Mouse (Mus musculus) brain, embryonic 14.5 days (tissue): ENCODE measurements around the gene Rgs19.

ENCODE experiments used
- CTCF ChIP-seq: fragments of 200-500 bp; IDR thresholded peaks from 2 replicates; pipeline ENCODE4 v1.5.1; 2012; ENCODE audit warnings: inconsistent platforms, mild to moderate bottlenecking, moderate library complexity, borderline replicate concordance; ENCODE audit not compliant: insufficient read depth, insufficient read length; ENCODE audit errors: extremely low read depth
- POLR2A ChIP-seq: fragments of 200-500 bp; IDR thresholded peaks from 2 replicates; pipeline ENCODE4 v1.6.1; 2012; ENCODE audit warnings: mild to moderate bottlenecking, inconsistent platforms, borderline replicate concordance; ENCODE audit not compliant: poor library complexity, insufficient read depth, insufficient read length, severe bottlenecking; ENCODE audit errors: extremely low read depth

DNA sequence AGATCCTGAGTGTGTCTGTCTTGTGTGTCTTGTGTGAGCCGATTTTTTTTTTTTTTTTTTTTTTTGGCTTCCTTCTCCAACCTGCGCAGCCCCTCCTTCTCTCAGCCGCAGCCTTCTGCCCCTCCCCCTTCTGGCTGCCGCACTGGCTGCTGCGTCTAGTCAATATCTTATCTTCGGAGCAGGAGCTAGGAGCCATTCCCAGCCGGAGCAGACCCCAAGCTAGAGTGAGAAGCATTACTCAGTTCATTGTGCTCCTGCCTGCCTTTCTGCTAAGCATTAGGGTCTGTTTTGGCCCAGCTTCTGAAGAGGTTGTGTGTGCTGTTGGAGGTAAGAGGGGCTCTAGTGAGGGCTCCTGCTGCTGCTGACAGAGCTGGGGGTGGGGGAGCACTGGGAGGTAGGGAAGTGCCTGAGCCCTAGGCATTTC is 21.1 kb upstream of the Rgs19 start, which contains the start of gene Oprl1:
- TF ChIP-seq CTCF (no peak), POLR2A (0 out of 2 replicates have a peak, but pooled peaks have one; percentile 17)
